Mouse (Mus musculus) 416B (cell line): ENCODE data around the gene Mlx.
A peak's percentile ranks its signal among the peaks of the same experiment; 100 is the strongest.
"Not testable (repeated sequence)": the region's sequence is repeated elsewhere in the genome, so short reads cannot be mapped to it uniquely, and the experiment has no call there.

Experiments used
- DNase-seq: peaks from one replicate; pipeline ENCODE4 v3.0.0; 2011; ENCODE audit warnings: low read depth

Gene Mlx

GRCm38 (mm10) chr11:101098231-101098630, 11.2 kb downstream of the Mlx start:
- DNase-seq: no peak

GRCm38 (mm10) chr11:101103011-101103410, 15.9 kb downstream of the Mlx start:
- DNase-seq: no peak

GRCm38 (mm10) chr11:101109351-101109750, 22.3 kb downstream of the Mlx start:
- no peak for DNase-seq

GRCm38 (mm10) chr11:101110708-101111107, 23.6 kb downstream of the Mlx start:
- DNase-seq: no peak

GRCm38 (mm10) chr11:101111178-101111577, 24.1 kb downstream of the Mlx start:
- no peak for DNase-seq

GRCm38 (mm10) chr11:101112186-101112585, 25.1 kb downstream of the Mlx start:
- DNase-seq: no peak

- DNase-seq: no peak
Observed at GRCm38 (mm10) chr11:101115564-101115963, 28.5 kb downstream of the Mlx start.

GRCm38 (mm10) chr11:101118105-101118504, 31.0 kb downstream of the Mlx start:
- DNase-seq: peak; percentile 61

GRCm38 (mm10) chr11:101119131-101119760, 32.2 kb downstream of the Mlx start:
- no peak for DNase-seq

GRCm38 (mm10) chr11:101119761-101120544, 32.9 kb downstream of the Mlx start, which contains the start of the genes Retreg3 and Tubg1:
Gene Retreg3, minus strand, starts transcription at chr11:101119893.
Gene Tubg1, plus strand, starts transcription at chr11:101119938.
- peak; percentile 99 for DNase-seq

GRCm38 (mm10) chr11:101120545-101121188, 33.6 kb downstream of the Mlx start:
- DNase-seq: no peak

GRCm38 (mm10) chr11:101124494-101124893, 37.4 kb downstream of the Mlx start:
- DNase-seq: not testable (repeated sequence)

- not testable (repeated sequence) for DNase-seq
Observed at GRCm38 (mm10) chr11:101125008-101125407, 37.9 kb downstream of the Mlx start.

GRCm38 (mm10) chr11:101127075-101127474, 40.0 kb downstream of the Mlx start:
- peak; percentile 37 for DNase-seq

- no peak for DNase-seq
Observed at GRCm38 (mm10) chr11:101128996-101129577, 42.0 kb downstream of the Mlx start.

- DNase-seq: no peak
Observed at GRCm38 (mm10) chr11:101130056-101130756, 43.1 kb downstream of the Mlx start.

- DNase-seq: peak; percentile 37
Observed at GRCm38 (mm10) chr11:101131187-101131586, 44.1 kb downstream of the Mlx start.

GRCm38 (mm10) chr11:101131701-101132100, 44.6 kb downstream of the Mlx start:
- DNase-seq: peak; percentile 78

GRCm38 (mm10) chr11:101133037-101133436, 46.0 kb downstream of the Mlx start:
- DNase-seq: no peak

- DNase-seq: no peak
Observed at GRCm38 (mm10) chr11:101134217-101134865, 47.3 kb downstream of the Mlx start.

GRCm38 (mm10) chr11:101137000-101137399, 49.9 kb downstream of the Mlx start:
- DNase-seq: no peak
